Mouse (Mus musculus) forebrain, embryonic 14.5 days (tissue): ENCODE measurements around the gene Mapk8. TPM values are rescaled to one million over a fixed set of nuclear protein-coding genes. Genes with fewer than 3 reads are reported as not detected.
A peak's percentile ranks its signal among the peaks of the same experiment; 100 is the strongest.

Experiments
- ATAC-seq: fragments of 200-750 bp; cut with Nextera tagmentation; 2 replicates; pipeline ENCODE4 v1.8.0; 2017; ENCODE audit warnings: mild to moderate bottlenecking, moderate library complexity
- DNase-seq: peaks from one replicate; pipeline ENCODE4 v3.0.0-alpha.2; 2015; ENCODE audit warnings: low spot score
- H3K27ac ChIP-seq: fragments of 300-500 bp; sonication (generic); 2 replicates; pipeline ENCODE4 v1.5.1; 2014; ENCODE audit warnings: low read depth, mild to moderate bottlenecking, control low read depth, low read length, moderate library complexity
- H3K27me3 ChIP-seq: fragments of 300-500 bp; sonication (generic); replicated peaks from 2 replicates; pipeline ENCODE4 v1.6.1; 2014; ENCODE audit warnings: low read length, control low read depth, mixed read lengths; ENCODE audit not compliant: control insufficient read depth, insufficient read depth
- H3K36me3 ChIP-seq: fragments of 300-500 bp; sonication (generic); 2 replicates; pipeline ENCODE4 v1.6.1; 2014; ENCODE audit warnings: low read length, control low read depth; ENCODE audit not compliant: control insufficient read depth, insufficient read depth
- H3K4me1 ChIP-seq: fragments of 300-500 bp; sonication (generic); 2 replicates; pipeline ENCODE4 v1.6.1; 2014; ENCODE audit warnings: antibody characterized with exemption, low read length, control low read depth; ENCODE audit not compliant: control insufficient read depth, insufficient read depth
- H3K4me2 ChIP-seq: fragments of 300-500 bp; sonication (generic); 2 replicates; pipeline ENCODE4 v1.6.1; 2014; ENCODE audit warnings: mild to moderate bottlenecking, control low read depth, low read length
- H3K4me3 ChIP-seq: fragments of 300-500 bp; sonication (generic); 2 replicates; pipeline ENCODE4 v1.5.1; 2014; ENCODE audit warnings: low read depth, low read length, control low read depth
- H3K9ac ChIP-seq: fragments of 300-500 bp; sonication (generic); 2 replicates; pipeline ENCODE4 v1.6.1; 2014; ENCODE audit warnings: mild to moderate bottlenecking, low read length, control low read depth, moderate library complexity
- H3K9me3 ChIP-seq: fragments of 300-500 bp; sonication (generic); replicated peaks from 2 replicates; pipeline ENCODE4 v1.6.1; 2016; ENCODE audit warnings: low read length, control low read depth, mixed read lengths; ENCODE audit not compliant: control insufficient read depth
- WGBS: fragments of 180-500 bp; shearing (Covaris S2); extraction: QIAGEN DNeasy Blood & Tissue Kit; methylation state at CpG from one replicate; pipeline ENCODE4 v1.1.7; 2014; 5-methylcytosine and 5-hydroxymethylcytosine counted together
- polyA plus RNA-seq: library from polyadenylated mRNA; unstranded; fragments of >200 nt; fragmentation: Nextera tagmentation; extraction: Ambion mirVana; gene quantifications from 2 replicates; pipeline ENCODE4 v1.2.1, GENCODE M21; 2014

The Mapk8 gene
- polyA plus RNA-seq, 1 experiment from 2014 or later = 45.7 TPM

- Histone ChIP-seq H3K4me1 (no peaks in the 10 kb centered on the region), H3K27me3 (no peaks in the 10 kb centered on the region), H3K9me3 (no peaks in the 10 kb centered on the region), H3K4me3 (no peak overlapping the region), H3K4me2 (no peak overlapping the region), H3K9ac (no peak overlapping the region), H3K27ac (no peak overlapping the region), H3K36me3 (no peaks in the 10 kb centered on the region)
- DNase-seq = no peak
- WGBS = 78% methylated on average over 4 of the region's 4 CpGs
- ATAC-seq = no peak
Observed at GRCm38 (mm10) chr14:33361546-33361945, 85.4 kb downstream of the Mapk8 start.

DNA sequence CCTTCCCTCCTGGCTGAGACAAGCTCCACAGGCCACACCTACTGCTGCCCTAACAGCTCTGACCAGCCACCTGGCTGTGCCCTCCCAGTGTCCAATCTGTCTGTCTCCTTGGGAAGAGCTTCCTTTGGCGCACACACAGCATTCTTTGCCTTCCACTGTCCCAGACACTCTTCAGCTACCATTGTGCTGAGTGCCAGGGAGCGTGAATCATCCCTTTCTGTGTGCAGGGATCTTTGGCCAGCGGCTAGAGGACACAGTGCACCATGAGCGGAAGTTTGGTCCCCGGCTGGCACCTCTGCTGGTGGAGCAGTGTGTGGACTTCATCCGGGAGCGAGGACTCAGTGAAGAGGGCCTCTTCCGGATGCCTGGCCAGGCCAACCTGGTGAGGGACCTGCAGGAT, 88.1 kb downstream of the Mapk8 start:
- H3K9me3 ChIP-seq = no peaks in the 10 kb centered on the region
- DNase-seq (no peak), ATAC-seq (no peak)
- H3K27me3 ChIP-seq = no peaks in the 10 kb centered on the region
- H3K4me2 ChIP-seq = no peak overlapping the region
- H3K27ac ChIP-seq = no peak overlapping the region
- H3K36me3 ChIP-seq = no peaks in the 10 kb centered on the region
- 92% methylated on average over 8 of the region's 8 CpGs for WGBS
- no peaks in the 10 kb centered on the region for H3K4me1 ChIP-seq
- no peak overlapping the region for H3K4me3 ChIP-seq
- H3K9ac ChIP-seq = no peak overlapping the region

GRCm38 (mm10) chr14:33357600-33358368, 89.2 kb downstream of the Mapk8 start:
- H3K9me3 ChIP-seq = no peaks in the 10 kb centered on the region
- WGBS = 50% methylated on average over 12 of the region's 12 CpGs
- H3K27me3 ChIP-seq = no peaks in the 10 kb centered on the region
- no peak overlapping the region for H3K27ac ChIP-seq
- H3K4me1 ChIP-seq = no peaks in the 10 kb centered on the region
- ATAC-seq (peak; percentile 44; the same call in 1 of the 2 replicates), DNase-seq (no peak)
- H3K4me3 ChIP-seq = no peak overlapping the region
- no peak overlapping the region for H3K9ac ChIP-seq
- H3K36me3 ChIP-seq = no peaks in the 10 kb centered on the region
- H3K4me2 ChIP-seq = no peak overlapping the region

- peaks cover 20% of the 10 kb centered on the region for H3K27me3 ChIP-seq
- DNase-seq (no peak), ATAC-seq (no peak)
- no peak overlapping the region for H3K4me3 ChIP-seq
- WGBS = 87% methylated on average over 5 of the region's 5 CpGs
- H3K9ac ChIP-seq = no peak overlapping the region
- no peaks in the 10 kb centered on the region for H3K9me3 ChIP-seq
- H3K27ac ChIP-seq = no peak overlapping the region
- no peak overlapping the region for H3K4me2 ChIP-seq
- H3K36me3 ChIP-seq = no peaks in the 10 kb centered on the region
- no peaks in the 10 kb centered on the region for H3K4me1 ChIP-seq
Observed at GRCm38 (mm10) chr14:33355276-33355675, 91.7 kb downstream of the Mapk8 start.

GRCm38 (mm10) chr14:33352890-33353289, 94.1 kb downstream of the Mapk8 start:
- 84% methylated on average over 6 of the region's 6 CpGs for WGBS
- H3K27me3 ChIP-seq = peaks cover 24% of the 10 kb centered on the region
- H3K9ac ChIP-seq = no peak overlapping the region
- no peaks in the 10 kb centered on the region for H3K9me3 ChIP-seq
- H3K36me3 ChIP-seq = no peaks in the 10 kb centered on the region
- no peak overlapping the region for H3K4me3 ChIP-seq
- H3K4me1 ChIP-seq = no peaks in the 10 kb centered on the region
- no peak overlapping the region for H3K27ac ChIP-seq
- DNase-seq = no peak
- H3K4me2 ChIP-seq = no peak overlapping the region
- no peak for ATAC-seq

DNA sequence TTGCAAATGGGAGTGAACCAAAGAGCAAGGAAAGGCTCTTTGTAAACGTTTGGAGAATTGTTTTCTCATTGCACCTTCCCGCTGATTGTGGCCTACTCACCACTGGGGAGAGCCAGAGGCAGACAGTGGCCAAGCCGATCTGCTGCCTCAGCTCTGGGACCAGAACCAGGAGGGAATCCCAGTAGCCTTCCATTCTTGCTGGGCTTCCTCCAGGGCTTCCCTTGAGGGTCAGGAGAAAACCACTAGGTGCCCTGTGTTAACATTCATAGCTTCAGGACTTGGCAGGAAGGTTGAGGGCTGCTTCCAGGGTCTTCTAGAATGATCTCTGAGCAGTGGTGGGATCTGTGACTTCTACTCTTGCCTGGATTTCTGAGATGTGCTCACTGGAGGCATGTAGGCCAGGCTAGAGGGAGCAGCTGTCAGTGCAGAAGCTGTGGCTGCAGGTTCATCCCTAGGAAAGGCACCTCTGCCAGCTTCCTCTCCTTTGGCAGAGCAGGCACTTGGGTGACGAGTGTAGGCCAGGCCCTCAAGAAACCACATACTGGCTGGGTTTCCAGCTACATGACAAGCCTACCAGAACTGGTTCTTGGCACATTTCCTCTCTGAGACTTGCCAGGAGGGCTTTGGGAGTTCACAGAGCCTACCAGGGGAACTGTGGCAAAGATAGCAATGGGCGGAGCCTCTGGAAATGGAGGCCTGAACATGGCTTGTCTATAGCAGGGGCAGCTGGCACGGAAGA, 94.8 kb downstream of the Mapk8 start:
- Histone ChIP-seq H3K4me2 (no peak overlapping the region), H3K27ac (no peak overlapping the region), H3K4me1 (no peaks in the 10 kb centered on the region), H3K27me3 (peaks cover 24% of the 10 kb centered on the region), H3K4me3 (no peak overlapping the region), H3K9me3 (no peaks in the 10 kb centered on the region), H3K36me3 (no peaks in the 10 kb centered on the region), H3K9ac (no peak overlapping the region)
- ATAC-seq = no peak
- DNase-seq = no peak
- WGBS = 68% methylated on average over 6 of the region's 6 CpGs

DNA sequence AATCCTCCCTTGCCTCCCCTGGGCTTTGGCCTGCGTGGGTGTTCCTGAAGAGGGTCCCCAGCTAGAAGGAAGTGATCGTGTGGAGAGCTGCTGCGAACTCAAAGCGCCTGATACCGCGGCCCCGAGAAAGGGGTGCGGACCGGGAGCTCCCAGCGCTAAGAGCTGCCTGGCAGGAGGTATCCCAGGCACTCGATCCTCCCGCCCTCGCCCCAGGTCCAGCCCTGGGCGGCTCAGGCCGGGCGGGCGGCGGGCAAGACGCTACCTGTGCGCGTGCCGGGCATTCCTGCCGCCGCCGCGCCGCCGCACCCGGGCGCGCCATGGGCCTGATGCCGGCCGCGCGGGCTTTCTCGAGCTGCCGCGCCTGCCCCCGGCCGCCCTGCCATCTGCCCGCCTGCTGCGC, 95.9 kb downstream of the Mapk8 start:
- 2% methylated on average over 32 of the region's 42 CpGs for WGBS
- H3K27ac ChIP-seq = no peak overlapping the region
- no peaks in the 10 kb centered on the region for H3K36me3 ChIP-seq
- H3K4me2 ChIP-seq = peak overlapping the region; percentile 68
- no peak for DNase-seq
- no peaks in the 10 kb centered on the region for H3K9me3 ChIP-seq
- H3K27me3 ChIP-seq = peaks cover 24% of the 10 kb centered on the region
- peak overlapping the region; percentile 56 for H3K9ac ChIP-seq
- no peaks in the 10 kb centered on the region for H3K4me1 ChIP-seq
- peak overlapping the region; percentile 39 for H3K4me3 ChIP-seq
- 0 out of 2 replicates have a peak, but pooled peaks have one; percentile 44 for ATAC-seq

DNA sequence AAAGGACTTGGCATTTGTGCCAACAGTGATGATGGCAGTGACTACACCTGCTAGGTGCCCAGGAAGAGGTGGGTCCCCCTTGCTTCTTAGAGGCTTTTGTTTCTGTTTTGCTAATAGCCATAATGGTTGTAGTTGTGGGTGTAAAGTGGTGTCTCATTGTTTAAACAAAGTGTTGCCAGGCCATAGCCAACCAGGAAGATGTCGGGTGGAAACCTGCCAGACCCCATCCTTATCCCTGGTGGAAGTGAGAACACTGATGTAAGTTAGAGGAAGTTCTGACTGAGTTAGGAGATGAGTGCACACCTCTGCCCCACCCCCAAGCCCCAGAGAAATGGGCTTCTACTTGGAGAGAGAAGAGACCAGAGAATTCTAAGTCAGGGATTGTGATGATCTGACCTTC, 98.8 kb downstream of the Mapk8 start:
- Histone ChIP-seq H3K27ac (no peak overlapping the region), H3K9me3 (no peaks in the 10 kb centered on the region), H3K27me3 (peaks cover 24% of the 10 kb centered on the region), H3K4me3 (no peak overlapping the region), H3K9ac (no peak overlapping the region), H3K36me3 (no peaks in the 10 kb centered on the region), H3K4me1 (no peaks in the 10 kb centered on the region), H3K4me2 (no peak overlapping the region)
- no peak for DNase-seq
- no peak for ATAC-seq
- 76% methylated on average over 1 of the region's 1 CpGs for WGBS

DNA sequence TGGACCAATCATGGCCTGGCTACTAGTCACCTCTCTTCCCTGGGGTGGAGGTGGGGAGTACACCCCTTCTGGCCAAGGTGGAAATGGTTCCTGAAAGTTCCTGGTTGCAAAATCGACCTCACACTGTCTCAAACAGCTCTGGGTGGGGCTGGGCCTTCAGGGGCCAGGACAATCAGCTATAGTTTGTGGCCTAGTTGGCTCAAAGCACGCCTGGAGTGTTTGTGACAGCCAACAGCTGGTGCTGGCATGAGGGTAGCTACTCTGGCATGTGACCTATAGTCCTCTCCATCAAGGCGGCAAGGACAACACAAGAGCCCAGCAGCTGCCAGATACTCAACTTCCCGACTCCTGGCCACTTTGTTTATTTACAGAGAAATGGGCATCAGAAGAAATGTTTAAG, 99.2 kb downstream of the Mapk8 start:
- no peak overlapping the region for H3K4me3 ChIP-seq
- H3K27me3 ChIP-seq = peaks cover 24% of the 10 kb centered on the region
- H3K27ac ChIP-seq = no peak overlapping the region
- no peaks in the 10 kb centered on the region for H3K36me3 ChIP-seq
- no peaks in the 10 kb centered on the region for H3K9me3 ChIP-seq
- no peak for ATAC-seq
- no peaks in the 10 kb centered on the region for H3K4me1 ChIP-seq
- no peak overlapping the region for H3K4me2 ChIP-seq
- no peak overlapping the region for H3K9ac ChIP-seq
- no peak for DNase-seq
- WGBS = 58% methylated on average over 4 of the region's 4 CpGs
